Mouse (Mus musculus): Measurements from ENCODE around the gene 2410002F23Rik. TPM values are rescaled to one million over a fixed set of nuclear protein-coding genes. Genes with fewer than 3 reads are reported as not detected.

The 2410002F23Rik gene
- polyA plus RNA-seq, 1 experiment from 2014 or later, result 174 TPM

Other genes starting within 250 kb of the 2410002F23Rik start
- not detected in 2 replicates for gene Klk1b26, start 234.6 kb upstream of the 2410002F23Rik start, polyA plus RNA-seq (2016; fragmentation: Nextera tagmentation; extraction: Ambion mirVana)
- gene Klk1b27, start 194.4 kb upstream of the 2410002F23Rik start, polyA plus RNA-seq (2016; fragmentation: Nextera tagmentation; extraction: Ambion mirVana), result not detected in 2 replicates
- not detected in 2 replicates for gene Klk1b21, start 144.4 kb upstream of the 2410002F23Rik start, polyA plus RNA-seq (2016; fragmentation: Nextera tagmentation; extraction: Ambion mirVana)
- not detected in 2 replicates for gene Klk1b22, start 134.0 kb upstream of the 2410002F23Rik start, polyA plus RNA-seq (2016; fragmentation: Nextera tagmentation; extraction: Ambion mirVana)
- not detected in 2 replicates for gene Klk1b16, start 110.0 kb upstream of the 2410002F23Rik start, polyA plus RNA-seq (2016; fragmentation: Nextera tagmentation; extraction: Ambion mirVana)
- not detected in 2 replicates for gene Klk1b24, start 58.5 kb upstream of the 2410002F23Rik start, polyA plus RNA-seq (2016; fragmentation: Nextera tagmentation; extraction: Ambion mirVana)
- gene Klk1b3, start 48.5 kb upstream of the 2410002F23Rik start, polyA plus RNA-seq (2016; fragmentation: Nextera tagmentation; extraction: Ambion mirVana), result not detected in 2 replicates
- gene Klk1b4, start 39.3 kb upstream of the 2410002F23Rik start, polyA plus RNA-seq (2016; fragmentation: Nextera tagmentation; extraction: Ambion mirVana), result not detected in 2 replicates
- not detected in 2 replicates for gene Klk1b5, start 30.8 kb upstream of the 2410002F23Rik start, polyA plus RNA-seq (2016; fragmentation: Nextera tagmentation; extraction: Ambion mirVana)
- gene Klk1, start 21.4 kb upstream of the 2410002F23Rik start, polyA plus RNA-seq (2016; fragmentation: Nextera tagmentation; extraction: Ambion mirVana), result not detected in 2 replicates
- gene Gm36864, start 10.5 kb upstream of the 2410002F23Rik start, polyA plus RNA-seq (2016; fragmentation: Nextera tagmentation; extraction: Ambion mirVana), result 0.10 TPM in 1 of 2 replicates, not detected in the other
- gene 1700028J19Rik, start within 50 bp of the 2410002F23Rik start, polyA plus RNA-seq (2016; fragmentation: Nextera tagmentation; extraction: Ambion mirVana), result 1.0 and 1.5 TPM in 2 replicates
- gene Acp4, start 10.7 kb downstream of the 2410002F23Rik start, polyA plus RNA-seq (2016; fragmentation: Nextera tagmentation; extraction: Ambion mirVana), result 0.09 and 0.12 TPM in 2 replicates
- not detected in 2 replicates for gene Gm15517, start 14.7 kb downstream of the 2410002F23Rik start, polyA plus RNA-seq (2016; fragmentation: Nextera tagmentation; extraction: Ambion mirVana)
- gene Clec11a, start 60.2 kb downstream of the 2410002F23Rik start, polyA plus RNA-seq (2016; fragmentation: Nextera tagmentation; extraction: Ambion mirVana), result 1.8 and 2.1 TPM in 2 replicates
- gene Shank1, start 63.5 kb downstream of the 2410002F23Rik start, polyA plus RNA-seq (2016; fragmentation: Nextera tagmentation; extraction: Ambion mirVana), result 1.2 and 4.6 TPM in 2 replicates
- gene Syt3, start 137.4 kb downstream of the 2410002F23Rik start, polyA plus RNA-seq (2016; fragmentation: Nextera tagmentation; extraction: Ambion mirVana), result 2.7 and 3.0 TPM in 2 replicates
- 2.1 and 2.7 TPM in 2 replicates for gene 1700008O03Rik, start 139.1 kb downstream of the 2410002F23Rik start, polyA plus RNA-seq (2016; fragmentation: Nextera tagmentation; extraction: Ambion mirVana)
- gene Lrrc4b, start 182.3 kb downstream of the 2410002F23Rik start, polyA plus RNA-seq (2016; fragmentation: Nextera tagmentation; extraction: Ambion mirVana), result 1.7 and 4.4 TPM in 2 replicates
- 0.78 and 1.8 TPM in 2 replicates for gene Aspdh, start 218.7 kb downstream of the 2410002F23Rik start, polyA plus RNA-seq (2016; fragmentation: Nextera tagmentation; extraction: Ambion mirVana)
- 86.2 and 89.2 TPM in 2 replicates for gene Josd2, start 221.3 kb downstream of the 2410002F23Rik start, polyA plus RNA-seq (2016; fragmentation: Nextera tagmentation; extraction: Ambion mirVana)
- 102 and 122 TPM in 2 replicates for gene Emc10, start 249.8 kb downstream of the 2410002F23Rik start, polyA plus RNA-seq (2016; fragmentation: Nextera tagmentation; extraction: Ambion mirVana)
- gene Fam71e1, start 249.9 kb downstream of the 2410002F23Rik start, polyA plus RNA-seq (2016; fragmentation: Nextera tagmentation; extraction: Ambion mirVana), result 17.1 and 20.5 TPM in 2 replicates